Mouse (Mus musculus): ENCODE results near the gene Prkar2b.

- TF ChIP-seq POLR2A (IDR thresholded peaks at IDR 0.05; ENCODE audit: control insufficient read depth, extremely low read depth, insufficient read depth, low read length, poor library complexity) (no peak), CTCF (IDR thresholded peaks at IDR 0.05; ENCODE audit: borderline replicate concordance, control insufficient read depth, extremely low read depth, insufficient read depth, low read length, poor library complexity) (no peak)
Measured at GRCm38 (mm10) chr12:32098596-32098995, 37.5 kb upstream of the Prkar2b start.
